Mouse (Mus musculus): ENCODE results near the gene Fam192a. TPM values are rescaled to one million over a fixed set of nuclear protein-coding genes. Genes with fewer than 3 reads are reported as not detected.

Gene Fam192a
- total and polyA plus RNA-seq, 3 experiments = 30.7 to 80.3 (median 43.7) TPM

- no peak overlapping the region for H3K9ac ChIP-seq (ENCODE audit: insufficient read depth, low read depth)
- dilution Hi-C loops (cut with MboI; ENCODE audit: extremely low pct_ligation_motif_present, extremely low pct_unique_long_range_greater_than_20kb, low sequenced_read_pairs) = no loop called here
Measured at GRCm38 (mm10) chr8:94527178-94527577, 74.6 kb downstream of the Fam192a start.

DNA sequence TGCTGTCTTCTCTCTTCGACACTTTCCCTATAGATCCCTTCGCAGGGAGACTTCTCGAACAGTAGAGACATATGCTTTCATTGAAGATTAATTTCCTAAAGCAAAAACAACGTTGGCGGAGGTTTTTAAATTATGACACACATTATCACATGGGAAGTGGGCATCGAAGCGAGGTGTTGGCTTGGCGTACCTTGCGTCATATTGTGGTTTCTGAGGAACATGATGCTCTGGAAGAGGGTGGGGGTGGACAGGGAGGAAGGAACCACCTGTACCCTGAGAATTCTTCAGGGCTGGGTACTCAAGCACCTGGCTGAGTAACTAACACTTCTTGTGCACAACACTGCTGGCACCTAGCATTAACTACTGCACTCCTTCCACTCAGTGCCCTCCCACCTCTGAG lies 77.2 kb downstream of the Fam192a start:
- H3K27me3 ChIP-seq (replicated peaks) = no peaks in the 10 kb centered on the region

More at GRCm38 (mm10) chr8:94527178-94527577, 74.6 kb downstream of the Fam192a start:
- H3K27ac ChIP-seq (ENCODE audit: insufficient read depth, low read depth) = no peak overlapping the region
- TF ChIP-seq CHD2 (IDR thresholded peaks at IDR 0.05; ENCODE audit: low read length) = no peak
- TF ChIP-seq KAT2A (IDR thresholded peaks at IDR 0.05; ENCODE audit: insufficient replicate concordance, low read length) = no peak
- no peak for TF ChIP-seq ZNF384 (IDR thresholded peaks at IDR 0.05; ENCODE audit: low read depth, low read length)
- no peak for TF ChIP-seq MAX (IDR thresholded peaks at IDR 0.05; ENCODE audit: low read length)
- TF ChIP-seq PAX5 (IDR thresholded peaks at IDR 0.05; ENCODE audit: low read length) = no peak
- no peak for DNase-seq (ENCODE audit: extremely low read depth)
- H3K4me3 ChIP-seq (replicated peaks in 1 of 3; ENCODE audit: low read depth in 2 of 3, low read length in 2 of 3, poor library complexity in 1 of 3) = no peak overlapping the region
- H3K9me3 ChIP-seq (replicated peaks; ENCODE audit: low read length) = no peaks in the 10 kb centered on the region
- H3K4me2 ChIP-seq (ENCODE audit: insufficient read depth, low read depth, poor library complexity, severe bottlenecking) = no peak overlapping the region
- no peaks in the 10 kb centered on the region for H3K4me1 ChIP-seq (ENCODE audit: control insufficient read depth in 1 of 2, insufficient read depth in 2 of 2)
- peaks cover 31 to 57% of the 10 kb centered on the region in 2 experiments for H3K36me3 ChIP-seq (replicated peaks in 1 of 2; ENCODE audit: control insufficient read depth in 1 of 2, insufficient read depth in 1 of 2, low read length in 1 of 2)
- H3K27me3 ChIP-seq (replicated peaks) = peaks cover 4% of the 10 kb centered on the region
- H3K79me2 ChIP-seq (replicated peaks; ENCODE audit: control insufficient read depth, extremely low read depth, insufficient read depth, poor library complexity, severe bottlenecking) = no peaks in the 10 kb centered on the region
- in situ Hi-C loops (cut with MboI; ENCODE audit: low pct_ligation_motif_present, low pct_unique_long_range_greater_than_20kb, low sequenced_read_pairs) = loop anchor here (5.0 to 10.0 kb wide), 2 partner anchors 55 to 168 kb away; partner anchors contain the start of gene Pllp

More for the DNA sequence above, 77.2 kb downstream of the Fam192a start:
- no peak overlapping the region for H3K27ac ChIP-seq (ENCODE audit: insufficient read depth, low read depth)
- H3K4me2 ChIP-seq (ENCODE audit: insufficient read depth, low read depth, poor library complexity, severe bottlenecking) = no peak overlapping the region
- no peaks in the 10 kb centered on the region for H3K9me3 ChIP-seq (replicated peaks; ENCODE audit: low read length)
- no peak overlapping the region for H3K4me3 ChIP-seq (replicated peaks in 1 of 3; ENCODE audit: low read depth in 2 of 3, low read length in 2 of 3, poor library complexity in 1 of 3)
- H3K79me2 ChIP-seq (replicated peaks; ENCODE audit: control insufficient read depth, extremely low read depth, insufficient read depth, poor library complexity, severe bottlenecking) = no peaks in the 10 kb centered on the region
- in situ Hi-C loops (cut with MboI; ENCODE audit: low pct_ligation_motif_present, low pct_unique_long_range_greater_than_20kb, low sequenced_read_pairs) (loop anchor here (10.0 kb wide), 1 partner anchor 170 kb away; the partner anchor contains the start of gene Pllp), dilution Hi-C loops (cut with MboI; ENCODE audit: extremely low pct_ligation_motif_present, extremely low pct_unique_long_range_greater_than_20kb, low sequenced_read_pairs) (no loop called here)
- DNase-seq (ENCODE audit: extremely low read depth) = no peak
- H3K4me1 ChIP-seq (ENCODE audit: control insufficient read depth in 1 of 2, insufficient read depth in 2 of 2) = no peaks in the 10 kb centered on the region
- H3K36me3 ChIP-seq (replicated peaks in 1 of 2; ENCODE audit: control insufficient read depth in 1 of 2, insufficient read depth in 1 of 2, low read length in 1 of 2) = peaks cover 47 to 79% of the 10 kb centered on the region in 2 experiments
- TF ChIP-seq ZNF384 (IDR thresholded peaks at IDR 0.05; ENCODE audit: low read depth, low read length) (no peak), NELFE (IDR thresholded peaks at IDR 0.05; ENCODE audit: low read depth, low read length) (no peak), TBP (conservative IDR thresholded peaks at IDR 0.05; ENCODE audit: low read depth, low read length) (no peak), RAD21 (IDR thresholded peaks at IDR 0.05; ENCODE audit: low read depth, low read length) (no peak)
- no peak overlapping the region for H3K9ac ChIP-seq (ENCODE audit: insufficient read depth, low read depth)

Other genes starting within 250 kb of the Fam192a start
- gene Herpud1, start 215.6 kb downstream of the Fam192a start, total RNA-seq (2012; rRNA removed) = 172 and 206 TPM in 2 replicates
- 243 and 257 TPM in 2 replicates for gene Herpud1, start 215.6 kb downstream of the Fam192a start, total RNA-seq (2014; rRNA removed)
- gene Herpud1, start 215.6 kb downstream of the Fam192a start, polyA plus RNA-seq (2012; ENCODE audit: insufficient read length, low read depth) = 116 and 124 TPM in 2 replicates
- 58.6 and 73.0 TPM in 2 replicates for gene Nlrc5, start 167.6 kb downstream of the Fam192a start, total RNA-seq (2012; rRNA removed)
- 58.1 and 60.2 TPM in 2 replicates for gene Nlrc5, start 167.6 kb downstream of the Fam192a start, total RNA-seq (2014; rRNA removed)
- gene Nlrc5, start 167.6 kb downstream of the Fam192a start, polyA plus RNA-seq (2012; ENCODE audit: insufficient read length, low read depth) = 72.5 and 75.2 TPM in 2 replicates
- gene Cpne2, start 69.0 kb downstream of the Fam192a start, total RNA-seq (2012; rRNA removed) = 70.6 and 118 TPM in 2 replicates
- 10.3 and 12.7 TPM in 2 replicates for gene Cpne2, start 69.0 kb downstream of the Fam192a start, total RNA-seq (2014; rRNA removed)
- 26.7 and 29.3 TPM in 2 replicates for gene Cpne2, start 69.0 kb downstream of the Fam192a start, polyA plus RNA-seq (2012; ENCODE audit: insufficient read length, low read depth)
- 17.5 and 18.0 TPM in 2 replicates for gene Rspry1, start 60 bp downstream of the Fam192a start, total RNA-seq (2012; rRNA removed)
- gene Rspry1, start 60 bp downstream of the Fam192a start, total RNA-seq (2014; rRNA removed) = 23.5 and 26.9 TPM in 2 replicates
- gene Rspry1, start 60 bp downstream of the Fam192a start, polyA plus RNA-seq (2012; ENCODE audit: insufficient read length, low read depth) = 11.4 and 13.4 TPM in 2 replicates
- gene Arl2bp, start 64.6 kb upstream of the Fam192a start, total RNA-seq (2012; rRNA removed) = 24.8 and 29.4 TPM in 2 replicates
- 71.2 and 85.1 TPM in 2 replicates for gene Arl2bp, start 64.6 kb upstream of the Fam192a start, total RNA-seq (2014; rRNA removed)
- gene Arl2bp, start 64.6 kb upstream of the Fam192a start, polyA plus RNA-seq (2012; ENCODE audit: insufficient read length, low read depth) = 107 and 114 TPM in 2 replicates
- gene Pllp, start 94.3 kb upstream of the Fam192a start, total RNA-seq (2012; rRNA removed) = 25.9 and 29.5 TPM in 2 replicates
- 5.1 and 5.3 TPM in 2 replicates for gene Pllp, start 94.3 kb upstream of the Fam192a start, total RNA-seq (2014; rRNA removed)
- 3.7 and 6.1 TPM in 2 replicates for gene Pllp, start 94.3 kb upstream of the Fam192a start, polyA plus RNA-seq (2012; ENCODE audit: insufficient read length, low read depth)
- 1,648 and 3,114 TPM in 2 replicates for gene Ccl22, start 143.6 kb upstream of the Fam192a start, total RNA-seq (2012; rRNA removed)
- 1,111 and 1,396 TPM in 2 replicates for gene Ccl22, start 143.6 kb upstream of the Fam192a start, total RNA-seq (2014; rRNA removed)
- gene Ccl22, start 143.6 kb upstream of the Fam192a start, polyA plus RNA-seq (2012; ENCODE audit: insufficient read length, low read depth) = 4,019 and 4,546 TPM in 2 replicates
- 2.5 and 3.7 TPM in 2 replicates for gene Cx3cl1, start 170.0 kb upstream of the Fam192a start, total RNA-seq (2012; rRNA removed)
- gene Cx3cl1, start 170.0 kb upstream of the Fam192a start, total RNA-seq (2014; rRNA removed) = 0.19 TPM in 1 of 2 replicates, not detected in the other
- 4.2 and 4.6 TPM in 2 replicates for gene Cx3cl1, start 170.0 kb upstream of the Fam192a start, polyA plus RNA-seq (2012; ENCODE audit: insufficient read length, low read depth)
- 2.1 and 2.2 TPM in 2 replicates for gene Ccl17, start 208.5 kb upstream of the Fam192a start, total RNA-seq (2012; rRNA removed)
- gene Ccl17, start 208.5 kb upstream of the Fam192a start, total RNA-seq (2014; rRNA removed) = 2.5 and 2.6 TPM in 2 replicates
- 1.3 and 2.5 TPM in 2 replicates for gene Ccl17, start 208.5 kb upstream of the Fam192a start, polyA plus RNA-seq (2012; ENCODE audit: insufficient read length, low read depth)
- gene Coq9, start 236.3 kb upstream of the Fam192a start, total RNA-seq (2012; rRNA removed) = 68.5 and 82.2 TPM in 2 replicates
- 44.2 and 48.5 TPM in 2 replicates for gene Coq9, start 236.3 kb upstream of the Fam192a start, total RNA-seq (2014; rRNA removed)
- 68.8 and 97.0 TPM in 2 replicates for gene Coq9, start 236.3 kb upstream of the Fam192a start, polyA plus RNA-seq (2012; ENCODE audit: insufficient read length, low read depth)
- 83.1 and 99.8 TPM in 2 replicates for gene Ciapin1, start 236.4 kb upstream of the Fam192a start, total RNA-seq (2012; rRNA removed)
- gene Ciapin1, start 236.4 kb upstream of the Fam192a start, total RNA-seq (2014; rRNA removed) = 89.4 and 97.1 TPM in 2 replicates
- gene Ciapin1, start 236.4 kb upstream of the Fam192a start, polyA plus RNA-seq (2012; ENCODE audit: insufficient read length, low read depth) = 139 and 189 TPM in 2 replicates

Data from CH12.LX (cell line).